8 mouse cellular contexts compared by ENCODE assay signal in genomic region chr13:31800581-31801576, GRCm38 (mm10). TPM values are rescaled to one million over a fixed set of nuclear protein-coding genes. Genes with fewer than 3 reads are reported as not detected.
DNase-seq lines count a peak whose midpoint lies in the region; ATAC-seq and TF ChIP-seq lines count a peak whose summit lies in the region.

No protein-coding gene starts in this region.

- H3K4me1 ChIP-seq in G1E (ENCODE audit: insufficient read depth, low read depth, low read length): peaks cover 12% of the 10 kb centered on the region
- peaks cover 47% of the 10 kb centered on the region for H3K4me1 ChIP-seq in hindbrain, embryonic 10.5 days (replicated peaks)
- peaks cover 15% of the 10 kb centered on the region; the same call in 1 of the 2 replicates for H3K4me1 ChIP-seq in lung, embryonic 16.5 days (replicated peaks; ENCODE audit: control insufficient read depth, insufficient read depth, low read length)

- H3K36me3 ChIP-seq in G1E (replicated peaks): no peaks in the 10 kb centered on the region
- no peaks in the 10 kb centered on the region for H3K36me3 ChIP-seq in hindbrain, embryonic 10.5 days
- H3K36me3 ChIP-seq in lung, embryonic 16.5 days (ENCODE audit: control insufficient read depth, insufficient read depth, low read length): no peaks in the 10 kb centered on the region

- H3K27ac ChIP-seq in hindbrain, embryonic 10.5 days: peak overlapping the region; percentile 35; the same call in 1 of the 2 replicates
- H3K27ac ChIP-seq in lung, embryonic 16.5 days (ENCODE audit: low read length): no peak overlapping the region

- H3K4me2 ChIP-seq in lung, embryonic 16.5 days (ENCODE audit: low read depth, low read length): peak overlapping the region; percentile 55

- DNase-seq in G1E (ENCODE audit: low spot score): peak; percentile 63
- peak; percentile 61 for DNase-seq in cerebellum, adult 9-10 months
- DNase-seq in frontal cortex, postnatal 10 days (ENCODE audit: low spot score in 2 of 2): peak; percentile 42 to 83
- peak; percentile 90 for DNase-seq in hindbrain, embryonic 10.5 days (ENCODE audit: low spot score)
- DNase-seq in layer of hippocampus, adult 9-10 months (ENCODE audit: low spot score): peak; percentile 47
- peak; percentile 87 for DNase-seq in ovary, postnatal 14 days (ENCODE audit: low spot score)
- peak; percentile 76 for DNase-seq in thymus, postnatal 25 days

- H3K27me3 ChIP-seq in G1E (ENCODE audit: insufficient read depth, low read length): peaks cover 66% of the 10 kb centered on the region
- peaks cover 89% of the 10 kb centered on the region for H3K27me3 ChIP-seq in hindbrain, embryonic 10.5 days (ENCODE audit: insufficient read depth, poor library complexity, severe bottlenecking)
- H3K27me3 ChIP-seq in lung, embryonic 16.5 days (ENCODE audit: control insufficient read depth, insufficient read depth, low read depth, low read length): peaks cover 92% of the 10 kb centered on the region

- TF ChIP-seq CTCF in G1E (IDR thresholded peaks at IDR 0.05; ENCODE audit: low read depth, low read length): peak; percentile 30; the same call in 1 of the 2 replicates

- H3K9ac ChIP-seq in lung, embryonic 16.5 days (ENCODE audit: low read length): 0 out of 2 replicates have a peak overlapping the region, but pooled peaks have one; percentile 15

- 1% methylated on average over 43 of the region's 43 CpGs for WGBS in hindbrain, embryonic 10.5 days
- 1% methylated on average over 43 of the region's 43 CpGs for WGBS in lung, embryonic 16.5 days

- peak overlapping the region; percentile 52; the same call in 1 of the 2 replicates for H3K4me3 ChIP-seq in G1E (ENCODE audit: low read depth, low read length)
- peak overlapping the region; percentile 50 for H3K4me3 ChIP-seq in hindbrain, embryonic 10.5 days
- H3K4me3 ChIP-seq in lung, embryonic 16.5 days (ENCODE audit: low read length): peak overlapping the region; percentile 17

- H3K9me3 ChIP-seq in G1E (replicated peaks): peaks cover under 1% of the 10 kb centered on the region; the same call in 1 of the 2 replicates
- H3K9me3 ChIP-seq in hindbrain, embryonic 10.5 days: no peaks in the 10 kb centered on the region
- no peaks in the 10 kb centered on the region for H3K9me3 ChIP-seq in lung, embryonic 16.5 days (ENCODE audit: control insufficient read depth, low read length)

- no peak for ATAC-seq in G1E (ENCODE audit: extremely low read depth, insufficient number of reproducible peaks, low FRiP score, poor library complexity, severe bottlenecking)
- ATAC-seq in lung, embryonic 16.5 days (ENCODE audit: low read depth): peak; percentile 84

RNA-seq across cellular contexts. Expression of gene Foxc1, which starts 5.6 kb away (rescaled TPM):
- not detected in 2 replicates for total RNA-seq in G1E (2014; fragmentation: Nextera tagmentation)
- under 0.01 and 0.05 TPM in 2 replicates for total RNA-seq in G1E (2017)
- polyA plus RNA-seq in G1E (2012): not detected in 2 replicates
- 2.9 and 3.7 TPM in 2 replicates for polyA plus RNA-seq in hindbrain, embryonic 10.5 days (2016; fragmentation: Nextera tagmentation; extraction: Ambion mirVana)
- polyA plus RNA-seq in lung, embryonic 16.5 days (2015; fragmentation: Nextera tagmentation; extraction: Ambion mirVana): 0.24 and 0.30 TPM in 2 replicates
